Mouse (Mus musculus): ENCODE data around the gene Gm9376. TPM values are rescaled to one million over a fixed set of nuclear protein-coding genes. Genes with fewer than 3 reads are reported as not detected.

The Gm9376 gene
- polyA plus RNA-seq, 1 experiment from 2014 or later, result not detected

Small RNA genes within 50 kb of the gene (microRNA-seq; reads per million reads assigned to microRNA genes)
- gene Mir6241, result not detected

Other genes starting within 250 kb of the Gm9376 start
- gene Dct, start 214.7 kb upstream of the Gm9376 start, polyA plus RNA-seq (2015; fragmentation: Nextera tagmentation; extraction: Ambion mirVana), result 0.32 and 0.38 TPM in 2 replicates
- 17.9 and 20.2 TPM in 2 replicates for gene Tgds, start 134.2 kb upstream of the Gm9376 start, polyA plus RNA-seq (2015; fragmentation: Nextera tagmentation; extraction: Ambion mirVana)
- gene Gpr180, start 129.8 kb upstream of the Gm9376 start, polyA plus RNA-seq (2015; fragmentation: Nextera tagmentation; extraction: Ambion mirVana), result 13.8 and 14.7 TPM in 2 replicates
- not detected in 2 replicates for gene Sox21, start 29.9 kb upstream of the Gm9376 start, polyA plus RNA-seq (2015; fragmentation: Nextera tagmentation; extraction: Ambion mirVana)

Data from liver, embryonic 13.5 days (tissue).